Mouse (Mus musculus): ENCODE measurements around the gene Msh5. TPM values are rescaled to one million over a fixed set of nuclear protein-coding genes. Genes with fewer than 3 reads are reported as not detected.
"Not testable (repeated sequence)": the region's sequence is repeated elsewhere in the genome, so short reads cannot be mapped to it uniquely, and the experiment has no call there.

Gene Msh5
- polyA plus RNA-seq, 1 experiment from 2014 or later = 3.2 TPM

GRCm38 (mm10) chr17:35013221-35013620 is 33.3 kb downstream of the Msh5 start:
- no peak for DNase-seq (ENCODE audit: low spot score)
- ATAC-seq (replicated peaks; ENCODE audit: insufficient number of reproducible peaks, low FRiP score, low TSS enrichment, low read depth) = no peak
- Histone ChIP-seq H3K36me3 (replicated peaks; ENCODE audit: control insufficient read depth, insufficient read depth, low read depth, low read length) (peaks cover 48% of the 10 kb centered on the region), H3K4me1 (ENCODE audit: control insufficient read depth, insufficient read depth, low read length) (no peaks in the 10 kb centered on the region), H3K4me2 (ENCODE audit: low read depth, low read length) (no peak overlapping the region), H3K4me3 (ENCODE audit: low read depth, low read length) (no peak overlapping the region), H3K27me3 (ENCODE audit: control insufficient read depth, insufficient read depth, low read length) (no peaks in the 10 kb centered on the region), H3K27ac (replicated peaks; ENCODE audit: low read depth, low read length) (no peak overlapping the region), H3K9me3 (replicated peaks; ENCODE audit: control insufficient read depth, low read length) (no peaks in the 10 kb centered on the region), H3K9ac (replicated peaks; ENCODE audit: low read length) (no peak overlapping the region)
- WGBS = 87% methylated on average over 6 of the region's 6 CpGs

- no peaks in the 10 kb centered on the region for H3K4me1 ChIP-seq (ENCODE audit: control insufficient read depth, insufficient read depth, low read length)
- H3K9ac ChIP-seq (replicated peaks; ENCODE audit: low read length) = no peak overlapping the region
- ATAC-seq (replicated peaks; ENCODE audit: insufficient number of reproducible peaks, low FRiP score, low TSS enrichment, low read depth) = no peak
- WGBS = 89% methylated on average over 13 of the region's 13 CpGs
- no peak overlapping the region for H3K27ac ChIP-seq (replicated peaks; ENCODE audit: low read depth, low read length)
- no peak overlapping the region for H3K4me2 ChIP-seq (ENCODE audit: low read depth, low read length)
- H3K36me3 ChIP-seq (replicated peaks; ENCODE audit: control insufficient read depth, insufficient read depth, low read depth, low read length) = peaks cover 48% of the 10 kb centered on the region
- H3K27me3 ChIP-seq (ENCODE audit: control insufficient read depth, insufficient read depth, low read length) = no peaks in the 10 kb centered on the region
- H3K4me3 ChIP-seq (ENCODE audit: low read depth, low read length) = no peak overlapping the region
- DNase-seq (ENCODE audit: low spot score) = no peak
- H3K9me3 ChIP-seq (replicated peaks; ENCODE audit: control insufficient read depth, low read length) = no peaks in the 10 kb centered on the region
Observed at GRCm38 (mm10) chr17:35012430-35012829, 34.1 kb downstream of the Msh5 start.

- Histone ChIP-seq H3K27ac (replicated peaks; ENCODE audit: low read depth, low read length) (no peak overlapping the region), H3K9me3 (replicated peaks; ENCODE audit: control insufficient read depth, low read length) (no peaks in the 10 kb centered on the region), H3K4me1 (ENCODE audit: control insufficient read depth, insufficient read depth, low read length) (no peaks in the 10 kb centered on the region), H3K4me3 (ENCODE audit: low read depth, low read length) (no peak overlapping the region), H3K27me3 (ENCODE audit: control insufficient read depth, insufficient read depth, low read length) (no peaks in the 10 kb centered on the region), H3K36me3 (replicated peaks; ENCODE audit: control insufficient read depth, insufficient read depth, low read depth, low read length) (peaks cover 48% of the 10 kb centered on the region), H3K4me2 (ENCODE audit: low read depth, low read length) (no peak overlapping the region), H3K9ac (replicated peaks; ENCODE audit: low read length) (no peak overlapping the region)
- DNase-seq (ENCODE audit: low spot score) (no peak), ATAC-seq (replicated peaks; ENCODE audit: insufficient number of reproducible peaks, low FRiP score, low TSS enrichment, low read depth) (no peak)
- 94% methylated on average over 8 of the region's 8 CpGs for WGBS
Observed at GRCm38 (mm10) chr17:35011440-35011839, 35.1 kb downstream of the Msh5 start.

- 89% methylated on average over 7 of the region's 7 CpGs for WGBS
- Histone ChIP-seq H3K4me3 (ENCODE audit: low read depth, low read length) (no peak overlapping the region), H3K9ac (replicated peaks; ENCODE audit: low read length) (no peak overlapping the region), H3K27me3 (ENCODE audit: control insufficient read depth, insufficient read depth, low read length) (no peaks in the 10 kb centered on the region), H3K4me1 (ENCODE audit: control insufficient read depth, insufficient read depth, low read length) (no peaks in the 10 kb centered on the region), H3K27ac (replicated peaks; ENCODE audit: low read depth, low read length) (no peak overlapping the region), H3K4me2 (ENCODE audit: low read depth, low read length) (no peak overlapping the region), H3K36me3 (replicated peaks; ENCODE audit: control insufficient read depth, insufficient read depth, low read depth, low read length) (peaks cover 49% of the 10 kb centered on the region), H3K9me3 (replicated peaks; ENCODE audit: control insufficient read depth, low read length) (no peaks in the 10 kb centered on the region)
- ATAC-seq (replicated peaks; ENCODE audit: insufficient number of reproducible peaks, low FRiP score, low TSS enrichment, low read depth) (no peak), DNase-seq (ENCODE audit: low spot score) (no peak)
Observed at GRCm38 (mm10) chr17:35009586-35009985, 37.0 kb downstream of the Msh5 start.

- Histone ChIP-seq H3K9ac (replicated peaks; ENCODE audit: low read length) (no peak overlapping the region), H3K4me1 (ENCODE audit: control insufficient read depth, insufficient read depth, low read length) (peaks cover 3% of the 10 kb centered on the region; the same call in 1 of the 2 replicates), H3K4me2 (ENCODE audit: low read depth, low read length) (no peak overlapping the region), H3K27ac (replicated peaks; ENCODE audit: low read depth, low read length) (no peak overlapping the region), H3K4me3 (ENCODE audit: low read depth, low read length) (no peak overlapping the region), H3K27me3 (ENCODE audit: control insufficient read depth, insufficient read depth, low read length) (no peaks in the 10 kb centered on the region), H3K9me3 (replicated peaks; ENCODE audit: control insufficient read depth, low read length) (no peaks in the 10 kb centered on the region), H3K36me3 (replicated peaks; ENCODE audit: control insufficient read depth, insufficient read depth, low read depth, low read length) (peaks cover 31% of the 10 kb centered on the region)
- no peak for DNase-seq (ENCODE audit: low spot score)
- ATAC-seq (replicated peaks; ENCODE audit: insufficient number of reproducible peaks, low FRiP score, low TSS enrichment, low read depth) = no peak
- WGBS = 94% methylated on average over 7 of the region's 7 CpGs
Observed at GRCm38 (mm10) chr17:35007387-35007991, 39.1 kb downstream of the Msh5 start.

GRCm38 (mm10) chr17:35005902-35006301 is 40.6 kb downstream of the Msh5 start:
- WGBS = 97% methylated on average over 4 of the region's 5 CpGs
- not testable (repeated sequence) for DNase-seq (ENCODE audit: low spot score)
- peaks cover 15% of the 10 kb centered on the region for H3K36me3 ChIP-seq (replicated peaks; ENCODE audit: control insufficient read depth, insufficient read depth, low read depth, low read length)

GRCm38 (mm10) chr17:35005158-35005557 is 41.4 kb downstream of the Msh5 start:
- H3K27ac ChIP-seq (replicated peaks; ENCODE audit: low read depth, low read length) = no peak overlapping the region
- peaks cover 3% of the 10 kb centered on the region; the same call in 1 of the 2 replicates for H3K4me1 ChIP-seq (ENCODE audit: control insufficient read depth, insufficient read depth, low read length)
- ATAC-seq (replicated peaks; ENCODE audit: insufficient number of reproducible peaks, low FRiP score, low TSS enrichment, low read depth) (no peak), DNase-seq (ENCODE audit: low spot score) (no peak)
- H3K4me2 ChIP-seq (ENCODE audit: low read depth, low read length) = no peak overlapping the region
- H3K9me3 ChIP-seq (replicated peaks; ENCODE audit: control insufficient read depth, low read length) = no peaks in the 10 kb centered on the region
- no peak overlapping the region for H3K4me3 ChIP-seq (ENCODE audit: low read depth, low read length)
- H3K9ac ChIP-seq (replicated peaks; ENCODE audit: low read length) = no peak overlapping the region
- H3K27me3 ChIP-seq (ENCODE audit: control insufficient read depth, insufficient read depth, low read length) = no peaks in the 10 kb centered on the region
- WGBS = 94% methylated on average over 10 of the region's 10 CpGs
- peaks cover 7% of the 10 kb centered on the region for H3K36me3 ChIP-seq (replicated peaks; ENCODE audit: control insufficient read depth, insufficient read depth, low read depth, low read length)

More at GRCm38 (mm10) chr17:35005902-35006301, 40.6 kb downstream of the Msh5 start:
- not testable (repeated sequence) for H3K4me1 ChIP-seq (ENCODE audit: control insufficient read depth, insufficient read depth, low read length); ATAC-seq (replicated peaks; ENCODE audit: insufficient number of reproducible peaks, low FRiP score, low TSS enrichment, low read depth); H3K9ac ChIP-seq (replicated peaks; ENCODE audit: low read length); H3K27ac ChIP-seq (replicated peaks; ENCODE audit: low read depth, low read length); H3K9me3 ChIP-seq (replicated peaks; ENCODE audit: control insufficient read depth, low read length); H3K4me2 ChIP-seq (ENCODE audit: low read depth, low read length); H3K27me3 ChIP-seq (ENCODE audit: control insufficient read depth, insufficient read depth, low read length)
- H3K4me3 ChIP-seq (ENCODE audit: low read depth, low read length) = peak overlapping the region; percentile 5; the same call in 1 of the 2 replicates

- Histone ChIP-seq H3K36me3 (replicated peaks; ENCODE audit: control insufficient read depth, insufficient read depth, low read depth, low read length) (peaks cover 7% of the 10 kb centered on the region), H3K9me3 (replicated peaks; ENCODE audit: control insufficient read depth, low read length) (no peaks in the 10 kb centered on the region), H3K27ac (replicated peaks; ENCODE audit: low read depth, low read length) (no peak overlapping the region), H3K4me1 (ENCODE audit: control insufficient read depth, insufficient read depth, low read length) (peaks cover 3% of the 10 kb centered on the region; the same call in 1 of the 2 replicates), H3K9ac (replicated peaks; ENCODE audit: low read length) (no peak overlapping the region), H3K4me3 (ENCODE audit: low read depth, low read length) (no peak overlapping the region), H3K27me3 (ENCODE audit: control insufficient read depth, insufficient read depth, low read length) (no peaks in the 10 kb centered on the region), H3K4me2 (ENCODE audit: low read depth, low read length) (no peak overlapping the region)
- ATAC-seq (replicated peaks; ENCODE audit: insufficient number of reproducible peaks, low FRiP score, low TSS enrichment, low read depth) (no peak), DNase-seq (ENCODE audit: low spot score) (no peak)
- WGBS = 93% methylated on average over 17 of the region's 17 CpGs
Observed at GRCm38 (mm10) chr17:35004075-35004717, 42.3 kb downstream of the Msh5 start.
